Mouse (Mus musculus) layer of hippocampus, postnatal 14 days (tissue): ENCODE data around the gene Arhgef28. TPM values are rescaled to one million over a fixed set of nuclear protein-coding genes. Genes with fewer than 3 reads are reported as not detected.
A peak's percentile ranks its signal among the peaks of the same experiment; 100 is the strongest.
"Not testable (repeated sequence)": the region's sequence is repeated elsewhere in the genome, so short reads cannot be mapped to it uniquely, and the experiment has no call there.

Experiments
- DNase-seq, 2 experiments: peaks; one replicate each; pipeline ENCODE4 v3.0.0; 2021 to 2022; ENCODE audit warnings: low spot score in 2 of 2, mixed read lengths in 1 of 2
- total RNA-seq, 2 experiments: library from RNA; stranded (reverse); gene quantifications; 2 replicates each; pipeline ENCODE4 v1.2.3; 2021

Arhgef28 gene
- total RNA-seq, 2 experiments from 2014 or later, result 90.3 to 96.4 TPM

DNA sequence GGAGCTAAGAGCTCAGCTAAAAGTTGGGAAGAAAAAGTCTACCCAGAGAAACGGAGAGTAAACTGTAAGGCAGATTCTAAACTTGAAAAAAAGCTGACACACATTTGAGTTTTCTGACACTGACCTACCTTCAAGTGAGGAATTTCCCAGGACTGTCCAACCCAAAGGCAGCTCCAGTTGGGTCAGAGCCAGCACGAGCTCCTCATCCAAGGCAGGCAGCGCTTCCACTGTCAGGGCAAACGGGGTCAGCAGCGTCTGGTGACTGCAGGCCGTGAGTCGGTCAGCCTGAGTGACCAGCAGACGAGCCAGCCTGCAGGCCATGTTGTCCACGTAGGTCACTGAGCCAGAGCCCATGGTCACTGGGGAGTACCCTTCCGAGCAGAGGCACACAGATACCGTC is 131.4 kb downstream of the Arhgef28 start:
- DNase-seq, result no peak

DNA sequence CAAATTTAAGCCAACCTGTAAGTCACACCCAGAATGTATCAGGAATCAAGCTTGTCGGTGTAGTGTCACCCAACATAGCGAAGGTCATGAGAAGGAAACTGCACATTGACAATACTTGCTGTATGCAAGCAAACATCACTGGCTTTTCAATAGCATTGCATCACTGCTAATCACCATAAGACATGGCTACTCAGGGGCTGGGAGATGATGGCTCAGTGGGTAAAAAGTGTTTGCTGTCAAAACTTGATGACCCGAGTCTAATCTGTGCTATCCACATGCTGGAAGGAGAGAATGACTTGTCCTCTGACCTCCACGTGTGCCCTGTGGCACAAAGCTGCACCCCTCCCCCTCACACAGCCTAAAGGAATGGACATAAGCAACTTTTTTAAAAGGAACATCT is 133.0 kb downstream of the Arhgef28 start:
- DNase-seq, result no peak

DNA sequence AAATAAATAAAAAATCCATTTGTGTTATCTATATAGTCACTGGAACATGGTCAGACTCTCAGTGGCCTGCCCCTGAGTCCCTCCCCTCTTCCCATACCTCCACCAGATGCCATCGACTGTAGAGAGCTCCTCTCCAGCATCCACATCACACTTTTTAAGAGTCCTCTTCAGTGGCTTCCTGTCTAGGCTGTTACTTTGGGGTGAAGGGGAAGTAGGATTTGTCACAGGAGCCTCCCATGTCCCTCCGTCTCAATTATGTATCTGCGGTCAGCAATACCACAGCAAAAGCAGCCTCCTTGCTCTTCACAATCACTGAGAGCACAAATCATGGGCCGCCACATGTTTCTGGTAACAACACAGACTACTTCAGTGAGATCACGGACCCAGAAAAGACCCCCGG is 135.8 kb downstream of the Arhgef28 start:
- DNase-seq, result no peak

DNA sequence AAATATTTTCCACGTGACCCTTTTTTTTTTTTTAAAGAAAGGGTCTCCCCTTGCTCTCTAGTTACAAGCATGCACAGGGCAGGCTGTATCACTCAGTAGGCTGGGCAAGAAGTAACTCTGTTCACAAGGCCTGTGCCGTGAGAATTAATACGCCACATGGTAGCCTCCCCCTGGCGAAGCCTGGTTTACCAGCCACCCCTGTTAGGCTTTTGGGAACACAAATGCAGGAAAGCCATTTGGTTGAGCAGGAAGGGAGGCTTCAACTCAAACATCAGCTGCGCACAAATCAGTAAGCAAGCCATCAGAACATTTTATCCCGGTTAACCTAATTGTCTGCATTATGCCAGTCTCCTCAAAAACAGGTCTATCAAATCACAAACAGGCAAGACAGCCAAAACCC is 136.6 kb downstream of the Arhgef28 start:
- peak in 1 of 2 experiments; percentile 39 for DNase-seq

DNA sequence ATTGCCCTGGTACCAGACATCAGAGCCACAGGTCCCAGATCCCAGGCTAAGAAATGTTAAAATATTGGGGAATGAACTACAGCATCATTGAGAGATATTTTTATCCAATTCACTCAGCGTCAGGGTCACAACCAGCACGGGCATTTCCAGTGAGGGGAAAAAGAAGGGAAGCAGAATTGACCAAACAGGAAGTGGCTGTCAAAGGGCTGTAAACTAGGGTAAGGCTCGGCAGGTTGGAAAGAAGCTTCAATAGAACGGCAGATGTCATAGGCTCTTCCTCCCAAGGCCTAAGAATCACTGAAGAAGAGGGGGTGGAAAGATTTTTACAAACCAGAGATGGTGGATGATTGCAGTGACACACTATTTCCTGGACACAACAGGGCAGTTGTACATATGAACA is 143.4 kb downstream of the Arhgef28 start:
- no peak for DNase-seq

DNA sequence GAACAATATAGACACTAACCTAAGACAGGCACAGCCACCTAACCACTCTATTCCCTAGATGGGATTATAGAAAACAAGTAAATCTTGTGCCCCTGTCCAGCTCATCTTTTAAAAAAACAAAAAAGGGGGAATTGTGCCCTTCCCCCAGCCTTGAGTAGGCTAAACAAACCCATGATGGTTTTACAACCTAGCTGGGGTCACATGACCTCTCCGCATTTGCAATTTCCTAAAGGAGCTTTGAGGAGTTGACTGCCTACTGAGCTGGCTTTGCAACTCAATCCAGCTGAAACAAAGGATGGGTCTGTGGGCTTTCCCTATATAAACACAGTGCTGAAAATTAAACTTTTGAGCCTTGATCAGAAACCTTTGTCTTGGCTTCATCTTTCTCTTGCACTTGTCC is 146.1 kb downstream of the Arhgef28 start:
- not testable (repeated sequence) for DNase-seq

DNA sequence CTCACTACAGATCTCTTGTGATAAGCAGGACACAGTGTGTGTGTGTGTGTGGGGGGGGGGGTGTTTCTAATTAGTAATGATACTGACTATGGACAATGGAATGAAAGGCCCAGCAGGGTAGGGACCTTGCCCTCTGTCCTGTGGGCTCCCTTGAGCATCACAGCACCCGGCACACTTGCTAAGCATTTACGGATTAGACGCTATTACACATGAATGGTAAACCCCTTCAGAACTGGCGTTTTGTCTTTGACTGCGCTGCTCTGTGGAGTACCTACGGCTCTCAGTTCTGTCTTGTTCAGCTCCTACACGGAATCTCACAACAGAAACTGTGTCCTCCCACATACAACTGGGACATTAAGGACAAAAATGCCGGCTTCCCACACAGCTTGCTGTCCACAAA is 151.0 kb downstream of the Arhgef28 start:
- no peak for DNase-seq

DNA sequence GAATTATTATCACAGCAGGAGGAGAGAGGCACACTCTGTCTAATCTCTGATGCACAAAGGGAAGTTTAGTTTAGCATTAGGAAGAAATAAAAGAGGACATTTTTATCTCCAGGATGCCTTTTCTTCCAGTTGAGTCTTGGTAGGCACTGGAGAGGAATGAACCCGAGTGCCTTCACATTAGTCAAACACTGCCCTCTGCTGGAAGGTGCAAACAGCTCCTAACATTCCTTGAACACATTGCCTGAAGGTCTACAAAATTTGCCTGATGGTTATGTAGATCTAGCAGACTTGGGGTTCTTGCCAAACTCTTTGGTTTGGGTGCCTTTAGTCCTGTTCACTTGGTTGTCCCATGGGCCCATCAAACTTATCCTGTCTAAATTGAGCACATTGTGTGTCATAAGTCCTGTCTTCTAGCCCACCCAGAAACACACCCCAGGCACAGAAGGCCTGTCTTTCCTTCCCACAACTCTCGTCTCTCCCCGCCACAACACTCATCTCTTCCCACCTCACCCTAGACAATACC is 165.6 kb downstream of the Arhgef28 start:
- DNase-seq, result no peak

DNA sequence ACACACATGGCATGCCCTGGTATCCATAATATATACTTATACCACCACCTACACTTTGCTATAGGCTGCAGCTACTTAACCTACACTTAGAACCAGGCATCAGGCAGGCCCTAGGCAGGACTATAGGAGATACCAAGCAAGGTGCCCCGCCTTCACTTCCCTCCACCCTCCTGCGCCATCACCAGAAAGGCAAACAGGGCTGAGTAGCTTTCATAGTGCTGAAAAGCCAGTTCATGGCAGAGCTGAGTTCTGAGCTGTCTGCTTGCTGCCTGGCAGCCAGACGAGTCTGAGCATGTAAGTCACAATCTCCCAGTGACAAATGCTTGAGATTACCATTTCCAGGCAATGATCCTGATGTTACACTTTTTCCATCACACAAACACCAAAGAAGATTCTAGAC is 167.5 kb downstream of the Arhgef28 start:
- no peak for DNase-seq

DNA sequence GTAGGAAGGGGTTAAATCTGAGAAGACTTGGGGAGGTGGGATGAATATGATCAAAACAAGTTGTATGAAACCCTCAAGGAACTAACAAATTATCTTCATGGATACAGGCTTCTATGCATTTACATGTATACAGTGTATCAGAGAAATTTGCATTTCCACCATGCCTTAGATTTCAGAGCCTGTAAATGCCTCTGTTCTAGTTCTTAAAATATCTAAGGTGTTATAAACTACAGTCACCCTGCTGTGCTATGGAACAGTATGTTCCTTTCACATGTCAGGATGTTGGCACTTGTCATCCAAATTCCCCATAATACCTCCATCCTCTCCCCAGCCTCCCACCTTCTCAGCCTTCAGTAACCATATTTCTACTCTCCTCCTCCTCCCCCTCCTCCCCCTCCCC is 168.5 kb downstream of the Arhgef28 start:
- DNase-seq, result no peak

DNA sequence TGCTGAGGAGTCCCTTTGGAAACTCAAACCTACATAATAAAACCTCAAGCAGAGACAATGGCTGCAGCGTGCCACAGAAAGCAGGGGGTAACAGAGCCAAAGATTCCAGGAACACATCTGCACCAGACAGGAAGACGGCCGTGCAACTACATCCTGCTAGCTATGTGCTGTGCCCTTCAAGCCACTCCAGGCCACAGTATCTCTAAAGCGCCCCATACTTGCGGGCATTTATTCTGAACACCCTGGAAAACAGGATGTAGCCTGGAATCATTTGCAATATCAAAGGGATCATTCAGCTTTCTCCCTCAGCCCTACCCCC is 174.6 kb downstream of the Arhgef28 start:
- no peak for DNase-seq

DNA sequence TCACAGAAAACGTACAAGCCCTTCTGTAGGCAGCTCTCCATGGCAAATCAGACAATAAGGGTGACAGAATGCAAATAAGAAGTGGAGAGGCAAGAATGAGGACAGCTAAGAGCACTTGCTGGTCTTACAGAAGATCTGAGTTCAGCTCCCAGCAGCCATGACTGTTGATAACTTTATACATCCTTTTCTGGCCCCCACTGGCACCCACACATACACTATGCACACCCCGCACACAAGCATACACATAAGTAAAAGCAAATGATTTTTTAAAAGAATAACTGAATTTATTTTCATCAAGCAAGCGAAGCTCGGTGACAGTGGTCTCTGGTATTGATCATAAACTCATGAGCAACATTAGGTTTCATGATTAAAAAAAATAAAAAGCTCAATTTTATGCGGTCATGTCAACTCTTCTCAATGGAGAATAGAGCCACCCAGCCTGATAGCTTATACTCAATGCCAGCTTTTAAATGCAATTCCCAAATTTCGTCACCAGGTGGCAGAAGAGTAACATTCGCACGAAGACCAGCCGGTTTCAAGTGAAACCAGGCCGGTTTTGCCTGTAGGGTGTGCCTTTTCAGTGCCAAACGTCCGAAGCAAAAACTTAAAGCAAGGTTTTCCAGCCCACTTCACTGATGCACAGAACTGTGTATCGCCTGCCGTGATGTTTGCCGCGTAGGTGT is 175.1 kb downstream of the Arhgef28 start:
- DNase-seq, result peak; percentile 88 to 93

DNA sequence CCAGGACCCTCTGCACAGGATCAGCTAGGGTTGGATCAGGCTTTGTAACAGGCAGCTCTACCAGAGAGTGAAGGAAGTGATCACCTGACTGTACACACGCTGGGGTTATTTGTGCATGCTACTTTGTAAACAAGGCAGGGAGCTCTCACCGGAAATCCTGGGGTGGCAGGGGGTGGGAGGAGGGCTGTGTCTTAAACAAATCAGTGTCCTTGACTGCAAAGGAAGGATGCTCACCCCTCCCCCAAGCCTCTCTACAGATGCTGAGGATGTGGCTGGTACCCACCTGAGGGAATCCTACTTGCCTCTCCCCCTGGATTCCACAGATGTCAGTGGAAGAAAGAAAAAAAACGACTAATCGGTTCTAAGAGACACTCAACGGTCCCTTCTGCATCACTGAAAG is 176.2 kb downstream of the Arhgef28 start:
- DNase-seq, result no peak

DNA sequence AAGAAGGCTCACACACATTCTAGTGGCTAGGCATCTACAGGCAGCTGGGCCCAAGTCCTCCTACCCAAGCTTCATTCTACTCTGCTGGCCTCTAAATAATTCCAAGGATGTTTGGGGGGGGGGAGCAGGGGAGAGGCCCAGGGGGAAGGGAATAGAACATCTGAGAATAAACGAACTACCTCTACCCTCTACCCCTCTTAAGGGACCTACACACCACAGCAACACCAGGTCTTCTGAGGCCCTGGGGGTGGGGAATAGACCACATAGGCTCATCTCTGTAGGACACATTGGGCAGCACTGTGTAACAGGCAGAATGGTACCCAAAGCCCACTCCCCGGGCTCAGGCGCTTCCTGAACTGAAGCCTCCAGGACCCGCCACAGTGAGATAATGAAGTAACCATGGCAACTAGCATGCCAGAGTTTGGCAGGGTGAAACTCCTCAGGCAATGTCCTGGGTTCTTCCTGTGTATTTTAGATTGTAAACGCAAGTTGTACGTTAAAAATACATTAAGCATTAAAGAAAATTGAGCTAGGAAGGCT is 177.5 kb downstream of the Arhgef28 start:
- DNase-seq, result no peak

DNA sequence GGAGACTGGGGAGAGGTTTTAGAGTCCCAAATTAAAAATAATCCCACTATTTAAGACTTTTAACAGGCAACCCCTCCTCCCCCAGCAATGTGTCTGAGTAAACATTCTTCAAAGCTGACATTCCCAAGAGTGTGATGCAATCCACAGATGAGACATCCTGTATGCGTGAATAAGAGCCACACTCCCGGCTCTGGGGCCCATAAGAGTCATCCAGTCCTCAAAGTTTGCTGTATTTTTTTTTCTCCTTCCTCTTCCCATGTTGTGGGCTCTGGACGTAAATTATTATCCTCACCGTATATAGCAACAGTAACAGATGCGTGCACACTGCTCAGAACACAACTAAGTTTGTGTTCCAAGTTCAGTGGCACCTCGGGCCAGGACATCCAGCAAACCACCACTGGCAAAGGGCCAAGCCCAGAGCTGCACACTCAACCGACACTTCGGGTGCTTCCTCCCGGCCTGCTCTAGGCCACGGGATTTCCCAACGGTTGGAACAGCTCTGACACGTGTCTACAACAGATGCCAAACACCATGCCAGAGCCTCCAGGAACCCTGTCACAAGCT is 178.5 kb downstream of the Arhgef28 start:
- no peak for DNase-seq

DNA sequence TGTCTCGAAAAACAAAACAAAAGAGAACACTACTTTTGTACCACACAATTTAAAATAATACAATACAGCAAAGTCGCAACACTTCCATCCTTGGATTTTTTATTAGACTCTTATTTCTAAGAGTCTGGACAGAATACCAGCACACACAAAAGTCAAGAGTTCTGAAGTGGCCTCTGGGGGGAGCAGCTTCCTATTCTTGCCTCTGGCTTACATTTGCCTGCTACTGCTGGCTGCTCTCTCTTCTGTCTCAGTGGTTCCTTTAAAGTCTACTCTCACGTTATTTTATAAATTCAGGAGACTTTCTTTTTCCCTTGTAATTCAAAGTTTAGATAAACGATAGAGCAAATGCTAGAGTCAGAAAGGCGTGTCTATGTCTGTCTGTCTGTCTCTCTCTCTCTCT is 179.1 kb downstream of the Arhgef28 start:
- DNase-seq, result no peak

DNA sequence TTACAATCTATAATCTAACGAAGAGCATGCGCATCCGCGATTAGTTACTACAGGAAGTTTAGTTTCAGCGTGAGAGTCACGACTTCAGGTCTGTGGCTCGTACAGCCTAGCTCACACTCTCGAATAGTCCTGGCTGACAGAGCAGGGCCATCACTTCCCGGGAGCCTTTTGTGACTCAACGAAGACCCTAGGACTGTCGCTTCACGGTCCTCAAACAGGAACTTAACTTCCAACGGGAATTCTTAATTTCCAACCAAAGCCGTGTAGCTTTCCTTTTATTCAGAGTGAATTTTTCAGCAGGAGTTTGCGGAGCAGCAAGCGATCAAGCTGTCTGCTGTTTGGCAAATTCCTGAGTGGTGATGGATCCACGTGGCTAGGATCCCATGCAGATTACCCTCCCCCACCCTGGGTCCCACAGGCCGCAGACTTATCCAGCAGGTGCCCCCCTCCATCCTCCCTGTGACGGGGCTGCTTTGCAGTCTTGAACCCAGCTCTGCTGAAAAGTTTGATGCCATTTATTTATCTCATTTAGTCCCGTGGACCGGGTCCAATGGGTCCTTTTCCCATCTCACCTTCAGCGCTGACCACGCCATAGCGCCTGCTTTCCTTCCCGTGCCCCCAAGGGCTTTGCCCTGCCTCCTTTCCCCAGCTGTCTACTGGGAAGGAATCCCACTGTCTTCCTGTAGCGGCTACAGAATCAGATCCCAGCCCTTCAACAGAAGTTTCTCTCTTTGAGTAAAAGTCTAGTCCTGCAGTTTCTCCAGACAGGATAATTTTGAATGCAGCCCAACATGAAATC is 180.3 kb downstream of the Arhgef28 start:
- no peak for DNase-seq

DNA sequence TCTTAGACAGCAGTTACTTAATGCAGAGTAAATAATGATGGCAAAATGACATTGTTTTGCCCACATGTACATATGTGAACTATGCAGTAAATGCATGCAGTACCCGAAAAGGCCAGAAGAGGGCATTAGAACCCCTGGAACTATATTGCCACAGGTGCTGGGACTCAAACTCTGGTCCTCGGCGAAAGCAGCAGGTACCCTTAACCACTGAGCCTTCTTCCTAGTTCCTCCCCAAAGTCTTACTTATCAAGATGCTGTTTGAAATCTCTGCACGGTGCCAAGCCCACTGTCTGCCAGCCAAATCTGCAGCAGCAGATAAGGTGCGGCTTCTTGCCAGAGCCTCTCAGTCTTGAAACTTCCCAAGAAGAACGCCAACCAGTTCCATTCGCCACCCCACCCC is 181.1 kb downstream of the Arhgef28 start:
- DNase-seq, result no peak

DNA sequence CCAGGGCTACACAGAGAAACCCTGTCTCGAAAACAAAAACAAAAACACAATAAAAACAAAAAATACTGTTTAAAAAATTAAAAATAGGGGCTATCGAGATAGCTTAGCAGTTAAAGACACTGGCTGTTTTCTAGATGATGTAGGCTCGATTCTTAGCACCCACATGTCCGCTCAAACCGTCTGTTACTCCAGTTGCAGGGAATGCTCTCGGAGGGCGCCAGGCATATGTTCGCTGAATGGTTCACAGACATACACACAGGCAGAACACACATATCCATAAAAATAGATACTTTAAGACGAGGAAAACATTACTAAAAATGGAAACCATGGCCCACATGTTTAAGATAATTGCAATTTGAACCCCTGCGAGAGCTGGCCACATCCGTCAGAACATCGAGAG is 181.6 kb downstream of the Arhgef28 start:
- DNase-seq, result no peak

DNA sequence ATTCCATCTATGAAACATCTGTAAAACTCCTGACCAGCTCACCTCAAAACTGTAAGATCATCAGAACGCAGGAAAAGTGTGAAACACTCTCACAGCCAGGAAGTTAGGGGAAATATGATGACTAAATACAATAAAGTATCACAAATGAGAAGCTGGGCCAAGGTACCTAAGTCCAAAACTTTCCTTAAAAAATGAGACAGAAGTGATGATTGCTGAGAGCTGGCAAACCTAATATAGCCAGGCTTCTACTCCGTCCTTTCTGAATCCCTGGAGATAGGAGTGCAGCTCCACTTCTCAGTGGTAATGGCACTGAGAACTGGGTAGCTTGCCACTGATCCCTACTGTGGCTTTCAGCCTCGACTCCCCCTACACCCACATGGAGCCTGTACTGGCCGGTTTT is 184.3 kb downstream of the Arhgef28 start:
- DNase-seq, result no peak

DNA sequence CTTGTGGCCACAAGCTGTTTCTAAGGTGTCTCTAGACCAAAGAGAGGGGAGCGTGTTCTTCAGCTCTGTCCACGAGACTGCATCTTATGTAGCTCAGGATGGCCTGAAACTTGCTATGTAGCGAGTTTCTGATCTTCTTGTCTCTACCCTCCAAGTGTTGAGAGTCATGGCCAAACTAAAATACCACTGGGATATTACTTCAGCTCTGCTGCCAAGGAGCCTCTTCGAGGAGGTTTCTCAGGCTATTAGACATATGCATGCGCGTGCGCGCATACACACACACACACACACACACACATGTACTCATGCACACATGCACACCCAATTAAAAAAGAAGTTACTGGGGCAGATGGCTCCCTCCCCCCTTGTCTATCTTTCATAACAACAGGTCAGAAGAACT is 187.4 kb downstream of the Arhgef28 start:
- not testable (repeated sequence) for DNase-seq

DNA sequence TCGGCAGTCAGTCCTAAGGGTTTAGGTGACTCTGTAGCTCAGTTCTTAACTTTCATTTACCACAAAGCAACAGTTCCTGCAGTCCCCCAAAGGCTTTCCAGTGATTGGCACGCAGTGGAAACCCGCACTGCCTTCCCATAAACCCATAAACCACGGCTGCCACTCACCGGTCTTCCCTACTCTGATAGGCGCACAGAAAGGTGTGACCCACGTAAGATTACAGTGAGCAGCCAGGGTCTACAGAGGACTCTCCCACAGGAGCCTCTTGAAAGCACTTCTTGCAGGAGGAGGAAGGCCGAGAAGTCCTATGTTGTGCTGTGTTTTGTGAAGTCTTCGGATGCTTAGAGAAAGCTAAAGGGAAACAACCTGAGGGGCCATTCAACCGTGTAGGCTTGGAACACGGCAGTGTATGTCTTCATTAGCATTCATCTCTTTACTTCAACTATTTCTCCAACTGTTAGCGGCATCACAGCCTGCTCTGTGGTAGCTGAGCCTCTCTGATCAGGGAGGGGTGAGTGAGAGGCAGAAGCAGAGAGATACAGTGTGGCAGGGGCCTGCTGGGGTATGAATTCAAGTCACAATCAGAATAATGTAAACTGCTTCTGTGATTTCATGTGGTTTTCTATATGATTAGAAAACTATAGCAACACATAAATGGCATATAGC is 189.2 kb downstream of the Arhgef28 start:
- DNase-seq, result no peak
